Mouse (Mus musculus): ENCODE data around the gene Foxred2. TPM values are rescaled to one million over a fixed set of nuclear protein-coding genes. Genes with fewer than 3 reads are reported as not detected.

Gene Foxred2
- polyA plus RNA-seq, 1 experiment from 2014 or later = 8.4 TPM

GRCm38 (mm10) chr15:77911065-77911464, 45.5 kb downstream of the Foxred2 start:
- Histone ChIP-seq H3K27ac (replicated peaks; ENCODE audit: low read depth, low read length) (no peak overlapping the region), H3K9me3 (replicated peaks; ENCODE audit: control insufficient read depth, low read length) (no peaks in the 10 kb centered on the region), H3K4me1 (ENCODE audit: control insufficient read depth, insufficient read depth, low read length) (no peaks in the 10 kb centered on the region), H3K4me3 (ENCODE audit: low read depth, low read length) (no peak overlapping the region), H3K4me2 (ENCODE audit: low read depth, low read length) (no peak overlapping the region), H3K9ac (replicated peaks; ENCODE audit: low read length) (no peak overlapping the region), H3K27me3 (ENCODE audit: control insufficient read depth, insufficient read depth, low read length) (no peaks in the 10 kb centered on the region), H3K36me3 (replicated peaks; ENCODE audit: control insufficient read depth, insufficient read depth, low read depth, low read length) (peaks cover 5% of the 10 kb centered on the region; the same call in 1 of the 2 replicates)
- DNase-seq (ENCODE audit: low spot score) (no peak), ATAC-seq (replicated peaks; ENCODE audit: insufficient number of reproducible peaks, low FRiP score, low TSS enrichment, low read depth) (no peak)
- WGBS = 26% methylated on average over 2 of the region's 2 CpGs

- Histone ChIP-seq H3K4me2 (ENCODE audit: low read depth, low read length) (no peak overlapping the region), H3K36me3 (replicated peaks; ENCODE audit: control insufficient read depth, insufficient read depth, low read depth, low read length) (no peaks in the 10 kb centered on the region), H3K4me1 (ENCODE audit: control insufficient read depth, insufficient read depth, low read length) (peaks cover 3% of the 10 kb centered on the region; the same call in 1 of the 2 replicates), H3K27ac (replicated peaks; ENCODE audit: low read depth, low read length) (no peak overlapping the region), H3K27me3 (ENCODE audit: control insufficient read depth, insufficient read depth, low read length) (no peaks in the 10 kb centered on the region), H3K9me3 (replicated peaks; ENCODE audit: control insufficient read depth, low read length) (no peaks in the 10 kb centered on the region), H3K4me3 (ENCODE audit: low read depth, low read length) (no peak overlapping the region), H3K9ac (replicated peaks; ENCODE audit: low read length) (no peak overlapping the region)
- no peak for ATAC-seq (replicated peaks; ENCODE audit: insufficient number of reproducible peaks, low FRiP score, low TSS enrichment, low read depth)
- DNase-seq (ENCODE audit: low spot score) = no peak
- WGBS = 45% methylated on average over 9 of the region's 9 CpGs
These were observed 48.6 kb downstream of the Foxred2 start for GRCm38 (mm10) chr15:77907646-77908518.

- DNase-seq (ENCODE audit: low spot score) = no peak
These were observed 50.0 kb downstream of the Foxred2 start for GRCm38 (mm10) chr15:77906545-77906944.

GRCm38 (mm10) chr15:77906081-77906480, 50.4 kb downstream of the Foxred2 start:
- H3K27me3 ChIP-seq (ENCODE audit: control insufficient read depth, insufficient read depth, low read length) = no peaks in the 10 kb centered on the region
- H3K4me3 ChIP-seq (ENCODE audit: low read depth, low read length) = no peak overlapping the region
- no peak overlapping the region for H3K9ac ChIP-seq (replicated peaks; ENCODE audit: low read length)
- H3K4me2 ChIP-seq (ENCODE audit: low read depth, low read length) = no peak overlapping the region
- no peaks in the 10 kb centered on the region for H3K36me3 ChIP-seq (replicated peaks; ENCODE audit: control insufficient read depth, insufficient read depth, low read depth, low read length)
- H3K27ac ChIP-seq (replicated peaks; ENCODE audit: low read depth, low read length) = no peak overlapping the region
- no peaks in the 10 kb centered on the region for H3K9me3 ChIP-seq (replicated peaks; ENCODE audit: control insufficient read depth, low read length)
- 74% methylated on average over 8 of the region's 8 CpGs for WGBS
- DNase-seq (ENCODE audit: low spot score) (peak; percentile 7), ATAC-seq (replicated peaks; ENCODE audit: insufficient number of reproducible peaks, low FRiP score, low TSS enrichment, low read depth) (no peak)
- peaks cover 3% of the 10 kb centered on the region; the same call in 1 of the 2 replicates for H3K4me1 ChIP-seq (ENCODE audit: control insufficient read depth, insufficient read depth, low read length)

More at GRCm38 (mm10) chr15:77906545-77906944, 50.0 kb downstream of the Foxred2 start:
- Histone ChIP-seq H3K9me3 (replicated peaks; ENCODE audit: control insufficient read depth, low read length) (no peaks in the 10 kb centered on the region), H3K4me3 (ENCODE audit: low read depth, low read length) (no peak overlapping the region), H3K4me1 (ENCODE audit: control insufficient read depth, insufficient read depth, low read length) (peaks cover 3% of the 10 kb centered on the region; the same call in 1 of the 2 replicates), H3K27ac (replicated peaks; ENCODE audit: low read depth, low read length) (no peak overlapping the region), H3K9ac (replicated peaks; ENCODE audit: low read length) (no peak overlapping the region), H3K4me2 (ENCODE audit: low read depth, low read length) (no peak overlapping the region), H3K27me3 (ENCODE audit: control insufficient read depth, insufficient read depth, low read length) (no peaks in the 10 kb centered on the region), H3K36me3 (replicated peaks; ENCODE audit: control insufficient read depth, insufficient read depth, low read depth, low read length) (no peaks in the 10 kb centered on the region)
- 42% methylated on average over 10 of the region's 10 CpGs for WGBS
- ATAC-seq (replicated peaks; ENCODE audit: insufficient number of reproducible peaks, low FRiP score, low TSS enrichment, low read depth) = no peak

- Histone ChIP-seq H3K4me1 (ENCODE audit: control insufficient read depth, insufficient read depth, low read length) (peaks cover 3% of the 10 kb centered on the region; the same call in 1 of the 2 replicates), H3K4me2 (ENCODE audit: low read depth, low read length) (peak overlapping the region; percentile 62), H3K9me3 (replicated peaks; ENCODE audit: control insufficient read depth, low read length) (no peaks in the 10 kb centered on the region), H3K36me3 (replicated peaks; ENCODE audit: control insufficient read depth, insufficient read depth, low read depth, low read length) (no peaks in the 10 kb centered on the region), H3K9ac (replicated peaks; ENCODE audit: low read length) (peak overlapping the region; percentile 56; the same call in 1 of the 2 replicates), H3K4me3 (ENCODE audit: low read depth, low read length) (peak overlapping the region; percentile 12), H3K27ac (replicated peaks; ENCODE audit: low read depth, low read length) (peak overlapping the region; percentile 56; the same call in 1 of the 2 replicates), H3K27me3 (ENCODE audit: control insufficient read depth, insufficient read depth, low read length) (no peaks in the 10 kb centered on the region)
- 4% methylated on average over 26 of the region's 26 CpGs for WGBS
- ATAC-seq (replicated peaks; ENCODE audit: insufficient number of reproducible peaks, low FRiP score, low TSS enrichment, low read depth) = peak; percentile 84
- DNase-seq (ENCODE audit: low spot score) = peak; percentile 91
These were observed 51.1 kb downstream of the Foxred2 start for GRCm38 (mm10) chr15:77905275-77905970.

GRCm38 (mm10) chr15:77904363-77904892, 52.1 kb downstream of the Foxred2 start:
- Histone ChIP-seq H3K4me3 (ENCODE audit: low read depth, low read length) (no peak overlapping the region), H3K36me3 (replicated peaks; ENCODE audit: control insufficient read depth, insufficient read depth, low read depth, low read length) (no peaks in the 10 kb centered on the region), H3K9me3 (replicated peaks; ENCODE audit: control insufficient read depth, low read length) (no peaks in the 10 kb centered on the region), H3K27me3 (ENCODE audit: control insufficient read depth, insufficient read depth, low read length) (no peaks in the 10 kb centered on the region), H3K9ac (replicated peaks; ENCODE audit: low read length) (peak overlapping the region; percentile 40), H3K4me2 (ENCODE audit: low read depth, low read length) (peak overlapping the region; percentile 17; the same call in 1 of the 2 replicates), H3K4me1 (ENCODE audit: control insufficient read depth, insufficient read depth, low read length) (peaks cover 3% of the 10 kb centered on the region; the same call in 1 of the 2 replicates), H3K27ac (replicated peaks; ENCODE audit: low read depth, low read length) (no peak overlapping the region; the same call in 1 of the 2 replicates)
- WGBS = 18% methylated on average over 12 of the region's 12 CpGs
- ATAC-seq (replicated peaks; ENCODE audit: insufficient number of reproducible peaks, low FRiP score, low TSS enrichment, low read depth) (no peak; the same call in 1 of the 2 replicates), DNase-seq (ENCODE audit: low spot score) (no peak)

GRCm38 (mm10) chr15:77903176-77903575, 53.3 kb downstream of the Foxred2 start:
- Histone ChIP-seq H3K9ac (replicated peaks; ENCODE audit: low read length) (0 out of 2 replicates have a peak overlapping the region, but pooled peaks have one; percentile 32), H3K9me3 (replicated peaks; ENCODE audit: control insufficient read depth, low read length) (no peaks in the 10 kb centered on the region), H3K4me3 (ENCODE audit: low read depth, low read length) (no peak overlapping the region), H3K4me2 (ENCODE audit: low read depth, low read length) (no peak overlapping the region), H3K36me3 (replicated peaks; ENCODE audit: control insufficient read depth, insufficient read depth, low read depth, low read length) (no peaks in the 10 kb centered on the region), H3K27ac (replicated peaks; ENCODE audit: low read depth, low read length) (no peak overlapping the region), H3K27me3 (ENCODE audit: control insufficient read depth, insufficient read depth, low read length) (no peaks in the 10 kb centered on the region), H3K4me1 (ENCODE audit: control insufficient read depth, insufficient read depth, low read length) (peaks cover 3% of the 10 kb centered on the region; the same call in 1 of the 2 replicates)
- 49% methylated on average over 5 of the region's 5 CpGs for WGBS
- ATAC-seq (replicated peaks; ENCODE audit: insufficient number of reproducible peaks, low FRiP score, low TSS enrichment, low read depth) (no peak), DNase-seq (ENCODE audit: low spot score) (no peak)

All from embryonic facial prominence, embryonic 11.5 days (tissue).